25 mouse cellular contexts compared by ENCODE assay signal in the genomic region with DNA sequence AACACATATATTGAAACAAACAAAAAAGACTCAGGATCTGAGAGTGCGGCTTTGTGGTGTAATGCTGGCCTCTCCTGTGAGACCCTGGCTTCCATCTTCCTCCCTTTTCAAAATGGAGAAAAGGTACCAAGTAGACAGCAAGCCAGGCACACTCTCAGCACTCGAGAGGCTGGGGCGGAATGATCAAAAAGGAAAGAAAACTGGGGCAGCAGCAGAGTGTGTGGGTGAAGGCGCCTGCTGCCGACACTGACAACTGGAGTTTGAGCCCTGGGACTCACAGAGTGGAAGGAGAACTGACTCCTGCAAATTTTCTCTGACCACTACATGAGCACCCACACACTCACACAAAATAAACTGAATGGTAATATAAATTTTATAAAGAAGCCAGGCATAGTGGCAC.
"Had no signal": no experiment of that assay in that cellular context is flagged by ENCODE, and none has a peak within 500 bp of the region (broad histone marks: within the 10 kb centered on the region; RNA-seq: fewer than 3 reads in every experiment).

No protein-coding gene starts in this region.

- H3K4me1 ChIP-seq: heart, embryonic 13.5 days; heart, embryonic 15.5 days; hindbrain, embryonic 13.5 days; hindbrain, embryonic 15.5 days; limb, embryonic 13.5 days; limb, embryonic 15.5 days; liver, embryonic 12.5 days had no signal

- H3K4me3 ChIP-seq: gastrocnemius, adult 2 months; heart, adult 2 months; heart, embryonic 13.5 days; heart, embryonic 15.5 days; hindbrain, embryonic 13.5 days; hindbrain, embryonic 15.5 days; kidney, embryonic 15.5 days; limb, embryonic 13.5 days; limb, embryonic 15.5 days; liver, embryonic 12.5 days had no signal

- DNase-seq: gastrocnemius, adult 2 months; gastrocnemius, postnatal 10 days; gastrocnemius, postnatal 25 days; heart, adult 11 months; heart, adult 2 months; heart, postnatal 14 days; heart, postnatal 36 days; kidney, adult 11 months; kidney, adult 2 months; kidney, adult 9 months; kidney, postnatal 14 days; kidney, postnatal 36 days; layer of hippocampus, adult 9-11 months; layer of hippocampus, postnatal 36 days had no signal

- H3K27ac ChIP-seq: gastrocnemius, adult 2 months; heart, adult 2 months; heart, embryonic 13.5 days; heart, embryonic 15.5 days; hindbrain, embryonic 13.5 days; hindbrain, embryonic 15.5 days; hindbrain, postnatal 0 days; kidney, embryonic 15.5 days; kidney, postnatal 0 days; limb, embryonic 13.5 days; limb, embryonic 15.5 days; liver, embryonic 12.5 days; liver, embryonic 14.5 days had no signal
